Mouse (Mus musculus): ENCODE results near the gene Slc35e1. TPM values are rescaled to one million over a fixed set of nuclear protein-coding genes. Genes with fewer than 3 reads are reported as not detected.

Gene Slc35e1
- polyA plus RNA-seq (2017; shearing (Covaris generic)): 10 to 100 TPM; 26.2 to 47.5 TPM

DNA sequence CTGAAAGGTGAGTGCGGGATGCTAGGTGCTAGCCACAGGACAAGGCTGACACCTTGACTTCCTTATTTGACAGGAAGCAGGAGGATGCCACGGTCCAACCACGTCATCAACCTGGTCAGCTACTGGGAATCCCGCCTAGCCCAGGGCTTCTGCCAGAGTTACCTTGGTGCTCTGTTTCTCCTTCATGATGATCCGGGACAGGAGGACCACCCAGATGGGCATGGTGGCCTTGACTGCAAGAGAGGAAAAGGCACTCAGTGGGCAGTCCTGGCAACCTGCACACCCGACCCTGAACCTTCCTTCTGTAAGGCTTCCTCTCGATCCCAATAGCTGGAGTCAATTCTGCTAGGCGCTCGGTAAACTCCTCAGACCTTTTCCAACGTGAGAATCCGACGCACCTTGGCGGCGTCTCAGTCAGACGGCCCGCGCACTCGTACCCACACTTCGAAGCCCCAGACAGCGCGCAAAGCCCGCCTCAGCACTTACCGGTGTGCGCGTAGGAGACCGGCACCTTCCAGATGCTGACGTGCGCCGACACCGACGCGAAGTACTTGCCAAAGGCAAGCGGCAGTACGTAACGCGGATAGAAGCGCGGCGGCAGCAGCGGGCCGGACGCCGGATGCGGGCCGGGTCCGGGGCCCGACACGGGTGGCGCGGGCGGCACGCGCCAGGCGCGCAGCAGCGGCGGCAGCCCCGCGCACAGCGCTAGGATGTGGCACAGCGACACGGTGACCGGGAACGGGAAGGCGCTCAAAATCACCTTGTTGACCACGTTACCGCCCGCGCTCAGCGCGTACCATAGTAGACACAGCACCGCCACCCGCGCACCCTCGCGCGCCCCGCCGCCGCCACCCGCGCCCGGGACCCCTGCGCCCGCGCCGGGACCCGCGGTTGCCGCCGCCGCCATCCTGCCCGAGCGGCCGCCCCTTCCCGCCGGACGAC lies at the start of gene Slc35e1:
Slc35e1 (minus strand) TSS at position 935 of the 942 bp plus-strand sequence.

DNA sequence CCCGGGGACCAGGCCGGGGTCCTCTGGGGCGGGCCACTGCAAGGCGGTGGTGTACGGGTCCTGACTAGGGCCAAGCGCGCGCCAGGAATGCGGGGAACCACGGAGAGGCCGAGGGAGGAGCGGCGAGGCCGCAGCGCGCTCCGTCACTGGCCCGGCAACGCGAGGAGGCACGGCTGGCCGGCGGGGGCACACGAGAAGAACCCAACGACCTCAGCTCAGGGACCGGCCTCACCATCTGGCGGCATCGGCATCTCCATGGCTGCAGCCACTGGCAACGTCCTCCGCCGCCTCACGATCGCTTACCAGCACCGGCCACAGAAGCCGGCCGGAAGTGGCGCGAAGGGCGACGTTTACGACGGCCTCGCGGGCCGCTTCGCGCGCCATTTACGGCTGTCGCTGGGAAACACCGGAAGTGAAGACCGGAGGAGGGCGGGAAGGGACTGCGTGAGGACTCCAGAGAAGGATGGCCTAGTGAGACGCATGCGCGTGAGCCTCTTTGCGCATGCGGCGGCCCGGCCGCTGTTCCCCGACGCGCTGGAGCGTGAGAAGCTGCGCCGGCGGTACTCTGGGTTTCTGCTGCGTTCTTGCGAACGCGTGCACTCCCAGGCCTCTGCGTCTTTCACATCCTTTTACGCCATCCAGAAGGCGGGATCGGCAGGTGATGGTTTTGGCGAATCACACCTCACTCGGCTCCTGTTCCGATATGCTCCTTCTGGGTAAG lies 17.4 kb downstream of the Slc35e1 start, which contains the start of gene Cherp:
Cherp (minus strand) TSS at position 401 of the 721 bp plus-strand sequence.

DNA sequence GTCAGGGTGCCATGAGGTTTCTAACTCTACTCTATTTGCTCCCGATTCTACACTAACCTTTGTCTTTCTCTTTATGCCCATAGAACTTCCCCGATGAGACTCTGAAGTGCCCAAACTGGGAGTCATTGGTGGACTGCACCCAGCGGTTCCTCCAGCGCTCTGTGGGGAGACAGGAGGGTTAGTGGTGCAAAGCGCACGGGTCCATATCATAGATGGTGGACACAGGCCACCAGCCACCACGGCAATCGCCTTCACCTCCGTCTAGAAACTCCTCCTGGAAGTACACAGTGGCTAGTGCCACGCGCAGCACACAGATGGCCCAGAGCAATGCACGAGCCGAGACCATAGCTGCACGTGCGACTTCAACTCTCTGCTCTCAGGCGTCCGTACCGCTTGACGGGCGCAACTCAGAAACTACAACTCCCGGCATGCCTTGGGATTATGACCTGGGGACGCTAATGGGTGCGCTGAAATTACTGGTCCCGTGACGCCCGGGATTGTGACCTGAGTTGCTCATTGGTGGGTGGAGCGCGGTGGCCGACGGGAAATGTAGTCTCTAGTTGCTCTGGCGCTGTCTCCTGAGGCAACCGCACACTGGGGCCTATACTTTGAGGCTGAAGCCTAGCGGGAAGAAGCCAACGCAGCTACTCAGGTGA lies 48.9 kb downstream of the Slc35e1 start, which contains the start of the genes Calr3 and 1700030K09Rik:
Calr3 (minus strand) TSS at position 533 of the 656 bp plus-strand sequence.
1700030K09Rik (plus strand) TSS at position 543 of the 656 bp plus-strand sequence.

Other genes with a start within 250 kb of the Slc35e1 start
- gene Gm10282, start 187.4 kb downstream of the Slc35e1 start, polyA plus RNA-seq (2017; shearing (Covaris generic)): 1 to 10 TPM; 4.1 to 5.1 TPM
- 100 to 1,000 TPM; 511 to 553 TPM for gene Klf2, start 173.6 kb downstream of the Slc35e1 start, polyA plus RNA-seq (2017; shearing (Covaris generic))
- gene Eps15l1, start 71.2 kb downstream of the Slc35e1 start, polyA plus RNA-seq (2017; shearing (Covaris generic)): 10 to 100 TPM; 44.2 to 44.3 TPM
- under 1 TPM; 0.18 to 1.00 TPM for gene Calr3, start 48.7 kb downstream of the Slc35e1 start, polyA plus RNA-seq (2017; shearing (Covaris generic))
- 1 to 10 TPM; 5.7 to 7.3 TPM for gene 1700030K09Rik, start 48.7 kb downstream of the Slc35e1 start, polyA plus RNA-seq (2017; shearing (Covaris generic))
- 10 to 100 TPM; 67.0 to 69.6 TPM for gene Cherp, start 17.4 kb downstream of the Slc35e1 start, polyA plus RNA-seq (2017; shearing (Covaris generic))
- 10 to 100 TPM; 12.7 to 16.1 TPM for gene Med26, start 55.7 kb upstream of the Slc35e1 start, polyA plus RNA-seq (2017; shearing (Covaris generic))
- gene Smim7, start 78.5 kb upstream of the Slc35e1 start, polyA plus RNA-seq (2017; shearing (Covaris generic)): 10 to 100 TPM; 58.1 to 69.0 TPM
- 1 to 10 TPM in 1 of 2 experiments, under 1 TPM in 1; 0.79 to 1.4 TPM for gene Tmem38a, start 79.4 kb upstream of the Slc35e1 start, polyA plus RNA-seq (2017; shearing (Covaris generic))
- gene Nwd1, start 154.1 kb upstream of the Slc35e1 start, polyA plus RNA-seq (2017; shearing (Covaris generic)): under 1 TPM in 1 of 2 experiments, not detected in 1; 0.17 TPM
- gene Sin3b, start 230.7 kb upstream of the Slc35e1 start, polyA plus RNA-seq (2017; shearing (Covaris generic)): 100 to 1,000 TPM; 226 to 275 TPM